Mouse (Mus musculus): ENCODE measurements around the gene Hoxb5. TPM values are rescaled to one million over a fixed set of nuclear protein-coding genes. Genes with fewer than 3 reads are reported as not detected.

Hoxb5 gene
- total RNA-seq, 2 experiments from 2014 or later: not detected

GRCm38 (mm10) chr11:96334002-96334364 lies 30.8 kb downstream of the Hoxb5 start:
- DNase-seq (ENCODE audit: extremely low spot score in 1 of 2, low spot score in 1 of 2): no peak

- DNase-seq (ENCODE audit: extremely low spot score in 1 of 2, low spot score in 1 of 2): no peak
Measured at GRCm38 (mm10) chr11:96334998-96335397, 31.9 kb downstream of the Hoxb5 start.

- DNase-seq (ENCODE audit: extremely low spot score in 1 of 2, low spot score in 1 of 2): no peak
Measured at GRCm38 (mm10) chr11:96336597-96336996, 33.5 kb downstream of the Hoxb5 start.

GRCm38 (mm10) chr11:96337026-96337425 lies 33.9 kb downstream of the Hoxb5 start:
- no peak for DNase-seq (ENCODE audit: extremely low spot score in 1 of 2, low spot score in 1 of 2)

GRCm38 (mm10) chr11:96338957-96339855 lies 36.1 kb downstream of the Hoxb5 start:
- no peak for DNase-seq (ENCODE audit: extremely low spot score in 1 of 2, low spot score in 1 of 2)

GRCm38 (mm10) chr11:96340698-96341365 lies 37.7 kb downstream of the Hoxb5 start:
- DNase-seq (ENCODE audit: extremely low spot score in 1 of 2, low spot score in 1 of 2): no peak

GRCm38 (mm10) chr11:96341701-96342575 lies 38.8 kb downstream of the Hoxb5 start:
- DNase-seq (ENCODE audit: extremely low spot score in 1 of 2, low spot score in 1 of 2): no peak

- no peak for DNase-seq (ENCODE audit: extremely low spot score in 1 of 2, low spot score in 1 of 2)
Measured at GRCm38 (mm10) chr11:96342576-96342930, 39.4 kb downstream of the Hoxb5 start.

- DNase-seq (ENCODE audit: extremely low spot score in 1 of 2, low spot score in 1 of 2): no peak
Measured at GRCm38 (mm10) chr11:96343206-96343745, 40.1 kb downstream of the Hoxb5 start.

- no peak for DNase-seq (ENCODE audit: extremely low spot score in 1 of 2, low spot score in 1 of 2)
Measured at GRCm38 (mm10) chr11:96344061-96344877, 41.1 kb downstream of the Hoxb5 start.

- no peak for DNase-seq (ENCODE audit: extremely low spot score in 1 of 2, low spot score in 1 of 2)
Measured at GRCm38 (mm10) chr11:96344878-96345159, 41.7 kb downstream of the Hoxb5 start.

GRCm38 (mm10) chr11:96345220-96345892 lies 42.2 kb downstream of the Hoxb5 start:
- no peak for DNase-seq (ENCODE audit: extremely low spot score in 1 of 2, low spot score in 1 of 2)

- DNase-seq (ENCODE audit: extremely low spot score in 1 of 2, low spot score in 1 of 2): no peak
Measured at GRCm38 (mm10) chr11:96345893-96346806, 43.0 kb downstream of the Hoxb5 start.

GRCm38 (mm10) chr11:96346916-96347520 lies 43.9 kb downstream of the Hoxb5 start:
- no peak for DNase-seq (ENCODE audit: extremely low spot score in 1 of 2, low spot score in 1 of 2)

GRCm38 (mm10) chr11:96347717-96348116 lies 44.6 kb downstream of the Hoxb5 start:
- no peak for DNase-seq (ENCODE audit: extremely low spot score in 1 of 2, low spot score in 1 of 2)

GRCm38 (mm10) chr11:96348141-96348928 lies 45.2 kb downstream of the Hoxb5 start:
- DNase-seq (ENCODE audit: extremely low spot score in 1 of 2, low spot score in 1 of 2): no peak

GRCm38 (mm10) chr11:96348988-96349387 lies 45.9 kb downstream of the Hoxb5 start:
- DNase-seq (ENCODE audit: extremely low spot score in 1 of 2, low spot score in 1 of 2): no peak

All from layer of hippocampus, postnatal 25 days (tissue).